Mouse (Mus musculus): ENCODE measurements at regions not wholly inside any gene's neighbourhood (a gene's known extent, or its start where the extent isn't known, plus 50 kb on each side); places are given as distances from the start of the nearest gene placed in this dataset.

- no peaks in the 10 kb centered on the region for H3K27me3 ChIP-seq
- 62% methylated on average over 2 of the region's 2 CpGs for WGBS (ENCODE audit: insufficient replicate concordance)
- H3K4me1 ChIP-seq (replicated peaks): no peaks in the 10 kb centered on the region
- H3K36me3 ChIP-seq: no peaks in the 10 kb centered on the region
- H3K4me3 ChIP-seq (replicated peaks): no peak overlapping the region
- no peaks in the 10 kb centered on the region for H3K9me3 ChIP-seq (replicated peaks)
- ATAC-seq (ENCODE audit: low read depth): no peak
- DNase-seq: no peak
- H3K9ac ChIP-seq: no peak overlapping the region
- H3K27ac ChIP-seq: no peak overlapping the region
- no peak overlapping the region for H3K4me2 ChIP-seq
These were observed 211.2 kb downstream of the C1d start for GRCm38 (mm10) chr11:17468431-17469165.

DNA sequence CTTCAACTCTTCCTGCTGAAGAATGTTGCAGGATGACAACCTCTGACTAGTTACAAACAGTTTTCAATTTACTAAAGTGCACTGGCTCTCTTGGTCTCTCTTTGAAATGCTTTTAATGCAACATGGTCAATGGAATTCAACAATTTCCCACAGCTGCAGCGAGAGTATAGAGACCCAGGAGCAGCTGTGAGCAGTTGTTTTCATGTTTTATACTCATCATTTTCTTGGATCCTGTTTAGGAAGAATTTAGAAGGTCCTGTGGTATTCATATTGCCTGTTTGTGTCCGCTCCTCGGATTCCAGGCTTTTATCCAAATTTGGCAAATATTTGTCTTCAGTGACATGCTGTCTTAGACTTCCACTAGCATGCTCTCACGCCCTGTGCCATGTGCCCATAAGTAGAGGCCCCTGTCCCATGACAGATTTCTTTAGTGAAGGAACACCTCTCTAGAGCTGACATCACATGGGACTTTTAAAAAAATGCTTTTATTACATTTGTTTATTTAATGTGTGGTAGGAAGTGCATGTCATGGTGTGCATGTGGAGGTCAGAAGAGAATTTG, 224.1 kb downstream of the C1d start:
- DNase-seq (no peak), ATAC-seq (ENCODE audit: low read depth) (no peak)
- no peak overlapping the region for H3K27ac ChIP-seq
- H3K9me3 ChIP-seq (replicated peaks): no peaks in the 10 kb centered on the region
- no peak overlapping the region for H3K9ac ChIP-seq
- no peaks in the 10 kb centered on the region for H3K36me3 ChIP-seq
- H3K4me2 ChIP-seq: no peak overlapping the region
- H3K4me3 ChIP-seq (replicated peaks): no peak overlapping the region
- WGBS (ENCODE audit: insufficient replicate concordance): 50% methylated on average over 4 of the region's 4 CpGs
- no peaks in the 10 kb centered on the region for H3K4me1 ChIP-seq (replicated peaks)
- H3K27me3 ChIP-seq: no peaks in the 10 kb centered on the region

DNA sequence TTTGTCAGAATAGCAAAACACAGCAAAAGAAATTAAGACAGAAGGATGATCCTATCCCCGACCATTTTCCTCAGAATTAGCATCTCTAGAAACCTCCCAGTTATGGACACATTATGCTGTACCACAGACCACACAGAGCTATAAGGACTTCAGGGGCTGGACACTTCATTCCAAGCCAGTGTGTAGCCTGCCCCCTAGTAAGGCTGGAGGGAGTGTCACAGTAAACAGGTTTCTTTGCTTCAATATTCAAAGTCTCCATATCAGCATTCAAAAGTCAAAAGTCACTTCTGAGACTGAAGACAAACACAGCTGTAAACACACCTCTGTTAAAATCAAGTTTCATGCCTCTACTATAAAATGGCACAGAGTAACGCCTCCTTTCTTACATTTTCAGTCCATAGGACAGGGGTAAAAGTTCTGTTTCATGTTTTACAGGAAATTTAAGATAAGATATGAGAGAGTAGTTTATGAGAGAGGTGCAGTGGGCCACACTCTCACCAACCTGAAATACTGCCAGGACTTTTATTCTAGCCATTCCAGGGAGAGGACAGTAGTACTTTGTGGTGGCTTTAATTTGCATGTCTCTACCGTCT, 226.6 kb downstream of the C1d start:
- Histone ChIP-seq H3K4me2 (no peak overlapping the region), H3K27me3 (no peaks in the 10 kb centered on the region), H3K4me1 (replicated peaks) (no peaks in the 10 kb centered on the region), H3K27ac (no peak overlapping the region), H3K4me3 (replicated peaks) (no peak overlapping the region), H3K9me3 (replicated peaks) (no peaks in the 10 kb centered on the region), H3K9ac (no peak overlapping the region), H3K36me3 (no peaks in the 10 kb centered on the region)
- 47% methylated on average over 3 of the region's 3 CpGs for WGBS (ENCODE audit: insufficient replicate concordance)
- ATAC-seq (ENCODE audit: low read depth): no peak
- no peak for DNase-seq

- no peaks in the 10 kb centered on the region for H3K9me3 ChIP-seq (replicated peaks)
- no peak overlapping the region for H3K27ac ChIP-seq
- H3K4me3 ChIP-seq (replicated peaks): no peak overlapping the region
- H3K4me2 ChIP-seq: no peak overlapping the region
- DNase-seq (no peak), ATAC-seq (ENCODE audit: low read depth) (no peak)
- no peaks in the 10 kb centered on the region for H3K27me3 ChIP-seq
- WGBS (ENCODE audit: insufficient replicate concordance): 69% methylated on average over 14 of the region's 14 CpGs
- no peaks in the 10 kb centered on the region for H3K4me1 ChIP-seq (replicated peaks)
- no peak overlapping the region for H3K9ac ChIP-seq
- no peaks in the 10 kb centered on the region for H3K36me3 ChIP-seq
These were observed 244.0 kb downstream of the C1d start for GRCm38 (mm10) chr11:17501120-17502043.

DNA sequence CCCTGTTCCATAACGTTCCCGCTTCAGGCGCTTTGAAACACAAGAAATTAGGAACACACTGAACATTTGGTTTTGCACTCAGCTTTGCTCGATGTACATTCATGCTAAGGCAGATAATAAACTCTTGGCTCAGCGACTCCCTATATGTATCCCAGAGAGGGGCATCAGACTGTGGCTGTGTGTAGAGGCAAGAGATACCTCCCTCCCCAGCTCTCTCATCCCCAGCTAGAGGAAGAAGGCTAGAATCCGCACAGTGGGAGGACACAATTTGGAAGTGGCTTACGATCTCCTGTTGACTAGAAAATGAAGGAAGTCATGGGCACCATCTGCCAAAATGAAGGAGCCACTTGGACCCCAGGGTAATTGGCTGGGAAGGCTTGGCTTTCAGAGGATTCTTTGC, 244.7 kb downstream of the C1d start:
- Histone ChIP-seq H3K27me3 (no peaks in the 10 kb centered on the region), H3K27ac (no peak overlapping the region), H3K4me2 (no peak overlapping the region), H3K4me1 (replicated peaks) (no peaks in the 10 kb centered on the region), H3K4me3 (replicated peaks) (no peak overlapping the region), H3K9me3 (replicated peaks) (no peaks in the 10 kb centered on the region), H3K9ac (no peak overlapping the region), H3K36me3 (no peaks in the 10 kb centered on the region)
- 69% methylated on average over 7 of the region's 7 CpGs for WGBS (ENCODE audit: insufficient replicate concordance)
- DNase-seq (no peak), ATAC-seq (ENCODE audit: low read depth) (no peak)

- DNase-seq: no peak
- 67% methylated on average over 12 of the region's 12 CpGs for WGBS (ENCODE audit: insufficient replicate concordance)
- no peaks in the 10 kb centered on the region for H3K27me3 ChIP-seq
- H3K27ac ChIP-seq: no peak overlapping the region
- H3K4me1 ChIP-seq (replicated peaks): no peaks in the 10 kb centered on the region
- H3K4me3 ChIP-seq (replicated peaks): no peak overlapping the region
- ATAC-seq (ENCODE audit: low read depth): no peak
- no peak overlapping the region for H3K9ac ChIP-seq
- no peaks in the 10 kb centered on the region for H3K9me3 ChIP-seq (replicated peaks)
- H3K4me2 ChIP-seq: no peak overlapping the region
- no peaks in the 10 kb centered on the region for H3K36me3 ChIP-seq
These were observed 265.0 kb downstream of the C1d start for GRCm38 (mm10) chr11:17522220-17522919.

- DNase-seq: no peak
- WGBS (ENCODE audit: insufficient replicate concordance): 68% methylated on average over 4 of the region's 4 CpGs
- Histone ChIP-seq H3K27me3 (no peaks in the 10 kb centered on the region), H3K36me3 (no peaks in the 10 kb centered on the region), H3K27ac (no peak overlapping the region), H3K4me2 (no peak overlapping the region), H3K9me3 (replicated peaks) (no peaks in the 10 kb centered on the region), H3K4me1 (replicated peaks) (no peaks in the 10 kb centered on the region), H3K4me3 (replicated peaks) (no peak overlapping the region), H3K9ac (no peak overlapping the region)
- no peak for ATAC-seq (ENCODE audit: low read depth)
These were observed 265.9 kb downstream of the C1d start for GRCm38 (mm10) chr11:17523329-17523728.

- H3K36me3 ChIP-seq: no peaks in the 10 kb centered on the region
- no peak overlapping the region for H3K4me3 ChIP-seq (replicated peaks)
- no peaks in the 10 kb centered on the region for H3K4me1 ChIP-seq (replicated peaks)
- no peak for DNase-seq
- 43% methylated on average over 7 of the region's 7 CpGs for WGBS (ENCODE audit: insufficient replicate concordance)
- no peak overlapping the region for H3K9ac ChIP-seq
- ATAC-seq (ENCODE audit: low read depth): no peak
- no peak overlapping the region for H3K27ac ChIP-seq
- H3K9me3 ChIP-seq (replicated peaks): no peaks in the 10 kb centered on the region
- no peak overlapping the region for H3K4me2 ChIP-seq
- H3K27me3 ChIP-seq: no peaks in the 10 kb centered on the region
These were observed 267.8 kb downstream of the C1d start for GRCm38 (mm10) chr11:17524985-17525775.

DNA sequence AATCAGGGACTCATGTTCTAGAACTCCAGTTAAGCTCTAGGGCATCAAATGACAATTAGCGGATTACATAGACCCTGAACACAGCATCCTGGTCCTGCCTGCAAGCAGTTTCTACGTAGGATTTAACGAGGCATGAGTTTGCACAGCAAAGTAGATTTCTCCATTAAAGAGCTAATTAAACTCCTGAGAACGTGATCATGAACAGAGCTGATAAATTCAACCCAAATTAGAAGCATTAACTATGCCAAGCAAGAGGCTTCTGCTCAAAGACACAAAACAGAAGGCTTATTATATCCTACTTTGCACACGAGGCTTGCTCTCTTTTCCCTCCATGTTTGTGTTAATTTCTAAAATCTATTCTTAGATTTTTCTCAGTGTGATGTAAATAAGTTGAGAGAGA, 269.1 kb downstream of the C1d start:
- no peak overlapping the region for H3K27ac ChIP-seq
- H3K4me1 ChIP-seq (replicated peaks): no peaks in the 10 kb centered on the region
- WGBS (ENCODE audit: insufficient replicate concordance): 52% methylated on average over 5 of the region's 5 CpGs
- H3K9ac ChIP-seq: no peak overlapping the region
- ATAC-seq (ENCODE audit: low read depth) (no peak), DNase-seq (no peak)
- H3K4me3 ChIP-seq (replicated peaks): no peak overlapping the region
- H3K9me3 ChIP-seq (replicated peaks): no peaks in the 10 kb centered on the region
- H3K36me3 ChIP-seq: no peaks in the 10 kb centered on the region
- H3K27me3 ChIP-seq: no peaks in the 10 kb centered on the region
- H3K4me2 ChIP-seq: no peak overlapping the region

- Histone ChIP-seq H3K27ac (no peak overlapping the region), H3K27me3 (no peaks in the 10 kb centered on the region), H3K9ac (no peak overlapping the region), H3K36me3 (no peaks in the 10 kb centered on the region), H3K9me3 (replicated peaks) (no peaks in the 10 kb centered on the region), H3K4me3 (replicated peaks) (no peak overlapping the region), H3K4me2 (no peak overlapping the region), H3K4me1 (replicated peaks) (no peaks in the 10 kb centered on the region)
- DNase-seq: no peak
- WGBS (ENCODE audit: insufficient replicate concordance): 74% methylated on average over 6 of the region's 6 CpGs
- ATAC-seq (ENCODE audit: low read depth): no peak
These were observed 271.2 kb downstream of the C1d start for GRCm38 (mm10) chr11:17528609-17529008.
